Mouse (Mus musculus) lung, embryonic 16.5 days (tissue): ENCODE measurements at regions not wholly inside any gene's neighbourhood (a gene's known extent, or its start where the extent isn't known, plus 50 kb on each side); places are given as distances from the start of the nearest gene placed in this dataset.

ENCODE experiments used
- ATAC-seq: fragments of 200-750 bp; cut with Nextera tagmentation; 2 replicates; pipeline ENCODE4 v1.8.0; 2017; ENCODE audit warnings: low read depth, mild to moderate bottlenecking, moderate library complexity
- H3K27ac ChIP-seq: fragments of 300-500 bp; sonication (generic); 2 replicates; pipeline ENCODE4 v1.5.1; 2014; ENCODE audit warnings: mild to moderate bottlenecking, control low read depth, low read length
- H3K27me3 ChIP-seq: fragments of 300-500 bp; sonication (generic); 2 replicates; pipeline ENCODE4 v1.6.1; 2014; ENCODE audit warnings: low read depth, low read length, mixed read lengths; ENCODE audit not compliant: control insufficient read depth, insufficient read depth
- H3K36me3 ChIP-seq: fragments of 300-500 bp; sonication (generic); 2 replicates; pipeline ENCODE4 v1.6.1; 2014; ENCODE audit warnings: low read length; ENCODE audit not compliant: control insufficient read depth, insufficient read depth
- H3K4me1 ChIP-seq: fragments of 300-500 bp; sonication (generic); replicated peaks from 2 replicates; pipeline ENCODE4 v1.6.1; 2014; ENCODE audit warnings: low read length, mixed read lengths; ENCODE audit not compliant: control insufficient read depth, insufficient read depth
- H3K4me2 ChIP-seq: fragments of 300-500 bp; sonication (generic); 2 replicates; pipeline ENCODE4 v1.6.1; 2014; ENCODE audit warnings: low read depth, low read length, control low read depth
- H3K4me3 ChIP-seq: fragments of 300-500 bp; sonication (generic); 2 replicates; pipeline ENCODE4 v1.5.1; 2014; ENCODE audit warnings: mild to moderate bottlenecking, low read length, control low read depth
- H3K9ac ChIP-seq: fragments of 300-500 bp; sonication (generic); 2 replicates; pipeline ENCODE4 v1.6.1; 2014; ENCODE audit warnings: low read length, control low read depth
- H3K9me3 ChIP-seq: fragments of 300-500 bp; sonication (generic); 2 replicates; pipeline ENCODE4 v1.6.1; 2016; ENCODE audit warnings: low read length; ENCODE audit not compliant: control insufficient read depth
- WGBS: fragments of 180-500 bp; shearing (Covaris S2); extraction: QIAGEN DNeasy Blood & Tissue Kit; methylation state at CpG from one replicate; pipeline ENCODE4 v1.1.7; 2014; 5-methylcytosine and 5-hydroxymethylcytosine counted together

GRCm38 (mm10) chr12:93063864-93064263 is 1214.9 kb upstream of the Sel1l start:
- no peak for ATAC-seq
- Histone ChIP-seq H3K27ac (no peak overlapping the region), H3K4me2 (no peak overlapping the region), H3K9me3 (no peaks in the 10 kb centered on the region), H3K27me3 (no peaks in the 10 kb centered on the region), H3K9ac (no peak overlapping the region), H3K4me3 (no peak overlapping the region), H3K36me3 (no peaks in the 10 kb centered on the region), H3K4me1 (no peaks in the 10 kb centered on the region)
- WGBS: 82% methylated on average over 1 of the region's 1 CpGs

GRCm38 (mm10) chr12:93019633-93020032 is 1170.7 kb upstream of the Sel1l start:
- no peaks in the 10 kb centered on the region for H3K36me3 ChIP-seq
- no peak overlapping the region for H3K27ac ChIP-seq

GRCm38 (mm10) chr12:93011583-93011982 is 1162.6 kb upstream of the Sel1l start:
- no peaks in the 10 kb centered on the region for H3K4me1 ChIP-seq
- no peaks in the 10 kb centered on the region for H3K27me3 ChIP-seq
- no peak overlapping the region for H3K4me2 ChIP-seq
- H3K4me3 ChIP-seq: no peak overlapping the region
- H3K27ac ChIP-seq: no peak overlapping the region
- H3K9ac ChIP-seq: no peak overlapping the region
- no peak for ATAC-seq
- H3K9me3 ChIP-seq: no peaks in the 10 kb centered on the region
- H3K36me3 ChIP-seq: no peaks in the 10 kb centered on the region

More at GRCm38 (mm10) chr12:93019633-93020032, 1170.7 kb upstream of the Sel1l start:
- H3K27me3 ChIP-seq: no peaks in the 10 kb centered on the region
- H3K4me1 ChIP-seq: no peaks in the 10 kb centered on the region
- H3K9me3 ChIP-seq: no peaks in the 10 kb centered on the region
- H3K4me3 ChIP-seq: no peak overlapping the region
- no peak overlapping the region for H3K4me2 ChIP-seq
- no peak for ATAC-seq
- no peak overlapping the region for H3K9ac ChIP-seq

GRCm38 (mm10) chr12:93006844-93007365 is 1157.9 kb upstream of the Sel1l start:
- H3K27ac ChIP-seq: no peak overlapping the region
- no peaks in the 10 kb centered on the region for H3K27me3 ChIP-seq
- 42% methylated on average over 2 of the region's 2 CpGs for WGBS
- H3K36me3 ChIP-seq: no peaks in the 10 kb centered on the region
- H3K4me1 ChIP-seq: no peaks in the 10 kb centered on the region
- no peak overlapping the region for H3K4me3 ChIP-seq
- no peak overlapping the region for H3K9ac ChIP-seq
- H3K9me3 ChIP-seq: no peaks in the 10 kb centered on the region
- no peak overlapping the region for H3K4me2 ChIP-seq
- ATAC-seq: no peak

- H3K27me3 ChIP-seq: no peaks in the 10 kb centered on the region
- no peaks in the 10 kb centered on the region for H3K36me3 ChIP-seq
- no peaks in the 10 kb centered on the region for H3K4me1 ChIP-seq
- no peak overlapping the region for H3K4me2 ChIP-seq
- no peak overlapping the region for H3K9ac ChIP-seq
- no peaks in the 10 kb centered on the region for H3K9me3 ChIP-seq
- WGBS: 77% methylated on average over 4 of the region's 4 CpGs
- H3K4me3 ChIP-seq: no peak overlapping the region
- no peak for ATAC-seq
- no peak overlapping the region for H3K27ac ChIP-seq
Measured at GRCm38 (mm10) chr12:93003125-93003524, 1154.2 kb upstream of the Sel1l start.

GRCm38 (mm10) chr12:92975698-92976097 is 1126.7 kb upstream of the Sel1l start:
- ATAC-seq: no peak
- WGBS: 78% methylated on average over 3 of the region's 3 CpGs

GRCm38 (mm10) chr12:92944352-92944751 is 1095.4 kb upstream of the Sel1l start:
- Histone ChIP-seq H3K36me3 (no peaks in the 10 kb centered on the region), H3K9me3 (no peaks in the 10 kb centered on the region), H3K4me2 (no peak overlapping the region), H3K4me3 (no peak overlapping the region), H3K9ac (no peak overlapping the region), H3K27ac (no peak overlapping the region), H3K4me1 (no peaks in the 10 kb centered on the region), H3K27me3 (no peaks in the 10 kb centered on the region)
- 83% methylated on average over 3 of the region's 3 CpGs for WGBS
- no peak for ATAC-seq

More at GRCm38 (mm10) chr12:92975698-92976097, 1126.7 kb upstream of the Sel1l start:
- Histone ChIP-seq H3K4me3 (no peak overlapping the region), H3K4me1 (no peaks in the 10 kb centered on the region), H3K9me3 (no peaks in the 10 kb centered on the region; the same call in 1 of the 2 replicates), H3K27me3 (no peaks in the 10 kb centered on the region), H3K4me2 (no peak overlapping the region), H3K27ac (no peak overlapping the region), H3K9ac (no peak overlapping the region), H3K36me3 (no peaks in the 10 kb centered on the region)

GRCm38 (mm10) chr12:92927591-92927990 is 1078.6 kb upstream of the Sel1l start:
- Histone ChIP-seq H3K27ac (no peak overlapping the region), H3K9ac (no peak overlapping the region), H3K9me3 (no peaks in the 10 kb centered on the region), H3K27me3 (no peaks in the 10 kb centered on the region), H3K36me3 (no peaks in the 10 kb centered on the region), H3K4me3 (no peak overlapping the region), H3K4me2 (no peak overlapping the region), H3K4me1 (no peaks in the 10 kb centered on the region)
- 42% methylated on average over 2 of the region's 2 CpGs for WGBS
- ATAC-seq: no peak

- Histone ChIP-seq H3K36me3 (no peaks in the 10 kb centered on the region), H3K9me3 (no peaks in the 10 kb centered on the region), H3K4me2 (no peak overlapping the region), H3K27me3 (no peaks in the 10 kb centered on the region), H3K27ac (no peak overlapping the region), H3K4me1 (no peaks in the 10 kb centered on the region), H3K4me3 (no peak overlapping the region), H3K9ac (no peak overlapping the region)
- 14% methylated on average over 1 of the region's 1 CpGs for WGBS
- ATAC-seq: no peak
Measured at GRCm38 (mm10) chr12:92926942-92927341, 1078.0 kb upstream of the Sel1l start.

GRCm38 (mm10) chr12:92919920-92920319 is 1071.0 kb upstream of the Sel1l start:
- Histone ChIP-seq H3K9ac (no peak overlapping the region), H3K36me3 (no peaks in the 10 kb centered on the region), H3K27ac (no peak overlapping the region), H3K9me3 (no peaks in the 10 kb centered on the region), H3K4me3 (no peak overlapping the region), H3K4me1 (no peaks in the 10 kb centered on the region), H3K27me3 (no peaks in the 10 kb centered on the region), H3K4me2 (no peak overlapping the region)
- ATAC-seq: no peak
- WGBS: 58% methylated on average over 3 of the region's 3 CpGs
